Mouse (Mus musculus): ENCODE results near the gene Bhlha9.
A peak's percentile ranks its signal among the peaks of the same experiment; 100 is the strongest.

The Bhlha9 gene

DNA sequence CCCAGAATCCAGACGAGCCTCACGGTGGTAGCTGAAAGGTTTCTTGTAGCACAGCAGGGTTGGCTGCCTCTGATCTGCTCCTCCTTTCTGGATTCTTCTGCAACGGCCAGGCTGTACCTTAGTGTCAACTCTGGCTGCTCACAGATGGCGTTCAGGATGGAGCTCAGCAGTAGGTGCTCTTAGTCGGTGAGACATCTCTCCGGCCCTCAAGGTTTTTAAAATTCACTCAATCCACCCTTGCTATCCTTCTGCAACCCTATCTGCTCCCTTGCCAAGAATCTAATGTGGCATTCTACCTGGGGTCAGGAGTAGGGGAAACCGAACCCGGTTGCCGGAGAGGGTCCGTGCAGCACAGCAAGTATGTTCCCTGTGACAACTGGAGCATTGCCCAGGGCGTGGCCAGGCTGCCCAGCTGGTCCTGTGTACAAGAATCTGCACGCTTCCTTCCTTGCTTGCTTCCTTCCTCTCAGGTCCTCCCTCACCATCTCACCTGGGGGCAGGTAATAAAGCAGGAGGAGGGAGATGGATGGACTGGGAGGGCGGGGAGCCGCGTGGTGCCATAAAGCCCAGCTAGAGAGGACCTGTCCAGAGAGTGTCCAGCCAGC lies at the start of gene Bhlha9:
Gene Bhlha9 (plus strand): TSS at position 600 of the 605 bp plus-strand sequence.
- no peak for DNase-seq (ENCODE audit: low read depth, low spot score)

DNA sequence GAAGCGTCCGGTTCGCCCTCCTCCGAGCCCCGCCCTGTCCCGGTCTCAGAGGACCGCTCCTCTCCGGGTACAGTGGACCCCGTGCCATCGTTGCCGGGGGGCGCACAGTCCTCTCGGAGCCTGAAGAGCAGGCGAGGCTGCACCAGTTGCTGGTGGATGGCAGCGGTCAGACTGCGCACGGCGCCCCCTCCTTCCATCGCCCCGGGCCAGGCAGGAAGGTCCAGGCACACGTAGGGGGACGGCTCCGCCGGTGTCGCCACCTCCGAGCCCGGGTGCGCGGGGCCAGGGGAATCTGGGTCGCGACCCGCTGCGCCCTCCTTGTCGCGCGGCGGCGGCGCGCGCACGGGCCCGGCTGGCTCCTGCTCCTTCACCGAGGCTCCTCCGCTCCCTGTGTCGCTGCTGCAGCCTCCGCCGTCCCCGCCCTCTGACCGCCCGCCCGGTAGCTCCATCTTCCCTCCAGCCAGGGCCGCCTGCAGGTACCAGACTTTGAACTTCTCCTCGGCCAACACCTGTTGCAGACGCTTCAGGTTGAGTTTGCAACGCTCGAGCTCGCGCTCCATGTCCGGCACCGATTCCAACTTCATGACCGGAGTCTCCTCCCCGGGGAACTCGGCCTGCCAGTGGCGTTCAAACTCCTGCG lies 49.6 kb upstream of the Bhlha9 start:
- DNase-seq (ENCODE audit: low read depth, low spot score), result peak; percentile 50

DNA sequence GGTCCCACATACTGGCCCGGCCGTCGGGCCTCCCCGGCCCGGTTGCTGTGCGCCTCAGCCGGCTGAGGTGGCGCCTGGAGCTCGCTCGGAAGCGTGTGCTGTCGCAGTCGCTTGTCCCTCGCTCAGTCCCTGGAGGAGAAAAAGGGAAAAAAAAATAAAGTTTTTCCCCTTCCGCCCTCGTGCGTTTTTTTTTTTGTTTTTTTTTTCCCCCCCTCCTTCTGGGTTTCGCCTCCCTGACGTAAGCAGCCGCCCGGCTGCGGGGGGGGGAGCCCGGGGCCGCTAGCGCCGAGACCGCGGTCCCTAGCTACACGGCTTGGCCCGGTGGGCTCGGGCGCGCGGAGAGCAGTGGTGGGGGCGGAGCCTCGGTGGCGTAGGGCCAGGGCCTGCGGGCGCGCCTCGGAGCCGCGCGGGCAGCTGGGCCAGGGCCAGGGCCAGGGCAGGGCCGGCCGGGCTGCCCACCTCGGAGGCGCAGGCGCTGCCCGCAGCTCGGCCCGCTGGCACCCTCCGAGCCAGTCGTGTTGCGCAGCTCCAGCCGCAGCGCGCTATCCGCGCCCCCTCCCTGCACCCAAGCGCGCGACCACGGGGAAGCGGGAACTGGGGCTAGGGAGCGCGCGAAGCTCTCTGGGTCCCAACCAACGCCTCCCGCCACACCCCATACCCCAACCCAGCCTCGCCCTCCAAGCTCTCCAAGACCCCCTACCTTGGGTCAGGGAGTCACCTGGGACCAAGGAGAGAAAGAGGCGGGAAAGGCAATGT lies 48.9 kb upstream of the Bhlha9 start:
- DNase-seq (ENCODE audit: low read depth, low spot score), result peak; percentile 60

DNA sequence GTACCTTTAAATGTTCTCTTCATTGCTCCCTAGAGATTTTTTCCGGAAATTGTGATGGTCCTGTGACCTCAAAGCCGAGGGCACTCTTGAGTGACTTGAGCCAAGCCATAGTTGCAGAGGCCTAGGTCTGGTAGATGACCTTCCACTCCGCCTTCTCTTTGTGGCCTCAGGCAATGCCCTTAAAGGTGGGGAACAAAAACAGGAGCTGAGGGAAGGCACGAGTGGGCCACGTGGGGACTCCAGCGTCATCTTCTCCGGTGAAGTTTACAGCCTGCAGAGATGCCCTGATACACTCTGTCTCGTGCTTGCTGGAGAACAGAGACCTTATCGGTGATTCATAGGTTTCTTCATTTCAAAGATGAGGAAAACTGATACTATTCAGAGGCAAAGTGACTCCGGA lies 48.2 kb upstream of the Bhlha9 start:
- no peak for DNase-seq (ENCODE audit: low read depth, low spot score)

DNA sequence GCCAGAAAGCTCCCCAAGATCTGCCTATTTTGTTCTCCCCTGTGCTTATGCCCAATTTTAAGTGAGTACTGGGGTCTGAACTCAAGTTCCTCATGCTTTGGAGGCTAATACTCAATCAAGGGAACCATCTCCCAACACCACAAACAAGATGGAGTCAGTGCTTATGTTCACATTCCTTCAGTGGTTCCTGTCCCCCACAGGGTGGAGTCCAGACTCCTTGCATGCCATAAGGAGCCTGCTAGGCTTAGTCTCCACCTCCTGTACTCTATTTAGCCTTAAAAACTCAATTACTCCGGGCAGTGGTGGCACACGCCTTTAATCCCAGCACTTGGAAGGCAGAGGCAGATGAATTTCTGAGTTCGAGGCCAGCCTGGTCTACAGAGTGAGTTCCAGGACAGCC lies 47.4 kb upstream of the Bhlha9 start:
- DNase-seq (ENCODE audit: low read depth, low spot score), result no peak

DNA sequence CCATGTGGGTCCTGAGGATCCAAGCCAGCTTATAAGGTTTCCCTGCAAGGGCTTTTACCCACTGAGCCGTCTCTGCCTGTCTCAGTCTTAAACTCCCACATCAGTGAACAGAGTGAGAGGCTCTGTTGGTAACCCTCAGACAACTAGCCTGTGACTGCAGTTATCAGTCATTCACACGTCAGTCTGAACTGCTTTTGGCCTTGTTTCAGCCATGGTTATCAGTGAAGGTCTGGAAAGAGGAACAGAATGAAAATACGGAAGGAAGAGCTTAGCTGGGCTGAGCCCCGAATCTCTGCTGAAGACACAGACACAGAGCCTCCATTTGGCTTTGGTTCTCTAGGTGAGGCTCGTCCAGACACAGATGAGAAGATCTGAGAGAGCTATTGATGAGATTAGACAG lies 43.7 kb upstream of the Bhlha9 start:
- no peak for DNase-seq (ENCODE audit: low read depth, low spot score)

DNA sequence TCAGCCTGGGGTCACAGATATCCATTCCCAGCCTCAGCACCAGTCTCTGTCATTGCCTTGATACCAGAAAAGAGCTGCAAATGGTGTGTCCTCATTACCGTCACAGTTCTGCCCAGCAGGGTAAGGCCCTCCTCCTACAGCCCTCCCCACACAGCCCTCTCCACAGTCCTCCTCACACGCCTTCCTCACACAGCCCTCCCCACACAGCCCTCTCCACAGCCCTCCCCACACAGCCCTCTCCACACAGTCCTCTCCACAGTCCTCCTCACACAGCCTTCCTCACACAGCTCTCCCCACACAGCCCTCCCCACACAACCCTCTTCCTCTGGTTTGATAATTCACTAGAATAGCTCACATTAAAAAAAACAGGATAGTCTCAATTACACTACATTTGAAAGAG lies 42.2 kb upstream of the Bhlha9 start:
- no peak for DNase-seq (ENCODE audit: low read depth, low spot score)

DNA sequence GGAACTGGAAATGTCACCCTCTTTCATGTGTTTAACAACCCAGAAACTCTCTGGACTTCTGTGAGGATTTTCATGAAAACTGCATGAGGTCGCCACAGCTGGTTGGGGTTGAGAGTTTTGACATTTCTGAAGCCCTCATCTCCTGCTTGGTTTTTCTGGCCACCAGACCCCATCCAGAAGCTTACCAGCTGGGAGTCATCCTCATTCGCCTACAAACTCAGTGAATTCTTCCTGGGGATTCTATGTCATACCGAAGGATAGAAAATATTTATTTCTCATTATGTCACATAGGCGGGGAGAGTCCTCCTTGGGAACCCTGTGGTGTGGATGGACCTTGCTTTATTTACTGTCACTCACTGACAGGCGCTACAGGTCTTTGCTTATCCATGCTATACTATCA lies 41.8 kb upstream of the Bhlha9 start:
- DNase-seq (ENCODE audit: low read depth, low spot score), result no peak

DNA sequence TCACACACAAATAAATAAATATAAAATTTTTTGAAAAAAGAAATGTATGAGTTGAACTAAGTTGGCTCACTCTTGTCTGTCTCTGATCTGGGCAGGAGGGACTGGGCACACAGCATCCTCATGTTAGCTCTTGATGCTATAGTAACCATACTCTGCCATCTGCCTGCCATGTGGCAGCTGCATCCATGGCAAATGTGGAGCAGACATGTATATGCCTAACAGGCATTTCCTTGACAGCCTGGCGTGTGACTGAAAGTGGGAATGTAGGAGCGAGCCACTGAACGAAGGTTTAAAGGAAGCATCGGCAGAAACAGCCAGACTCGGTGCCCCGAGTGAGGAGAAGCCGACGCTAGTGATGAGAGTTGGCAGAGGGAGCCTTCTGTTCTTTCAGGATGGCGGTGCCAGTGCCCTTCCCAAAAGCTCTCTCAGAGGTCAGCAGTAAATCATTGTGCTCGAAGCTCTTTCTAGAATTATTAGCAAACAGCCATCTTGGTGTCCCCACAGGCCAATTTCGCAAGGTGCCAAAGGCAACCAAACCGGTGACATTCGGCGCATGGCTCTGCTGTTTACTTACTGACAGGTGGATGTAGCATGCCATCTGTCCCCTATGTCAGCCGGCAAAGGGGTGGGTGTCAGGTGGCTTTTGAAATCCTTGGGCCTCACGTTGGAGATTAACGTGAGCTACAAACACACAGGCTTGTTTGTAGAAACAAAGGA lies 32.8 kb upstream of the Bhlha9 start:
- DNase-seq (ENCODE audit: low read depth, low spot score), result no peak

DNA sequence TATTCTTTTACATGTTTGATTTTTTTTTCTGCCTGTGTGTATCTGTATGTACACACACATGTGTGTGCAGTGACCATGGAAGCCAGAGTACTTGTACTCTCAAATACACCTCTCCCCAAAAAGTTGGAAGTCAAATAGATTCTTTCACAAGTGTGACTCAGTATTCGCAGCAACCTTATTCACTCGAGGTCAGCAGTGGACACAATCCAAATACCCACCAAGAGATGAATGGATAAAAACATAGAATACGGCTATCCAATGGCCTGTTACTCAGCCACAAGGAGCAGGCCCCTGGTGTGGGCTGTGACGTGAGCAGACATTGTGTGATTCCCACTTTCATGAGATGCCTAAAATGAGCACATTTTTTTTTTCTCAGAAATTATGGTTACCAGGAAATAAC lies 32.0 kb upstream of the Bhlha9 start:
- DNase-seq (ENCODE audit: low read depth, low spot score), result no peak

DNA sequence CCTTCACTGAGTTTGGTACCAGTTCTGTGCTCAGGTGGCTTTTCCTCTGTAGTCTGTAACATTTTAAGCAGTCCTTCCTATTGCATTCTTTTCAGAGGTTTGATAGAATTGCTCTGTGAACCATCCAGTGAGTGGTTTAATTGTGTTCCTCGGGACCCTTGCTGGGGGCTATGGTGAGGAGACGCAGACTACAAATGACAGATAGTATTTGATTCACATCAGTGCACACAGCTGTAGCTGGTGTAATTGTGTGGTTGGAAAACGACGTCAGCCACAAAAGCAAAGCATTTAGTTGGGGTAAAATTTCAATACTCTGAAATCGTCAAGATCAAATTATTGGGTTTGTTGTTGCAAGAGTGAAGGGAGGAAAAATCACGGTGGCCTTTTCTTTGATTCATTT lies 28.0 kb upstream of the Bhlha9 start:
- no peak for DNase-seq (ENCODE audit: low read depth, low spot score)

DNA sequence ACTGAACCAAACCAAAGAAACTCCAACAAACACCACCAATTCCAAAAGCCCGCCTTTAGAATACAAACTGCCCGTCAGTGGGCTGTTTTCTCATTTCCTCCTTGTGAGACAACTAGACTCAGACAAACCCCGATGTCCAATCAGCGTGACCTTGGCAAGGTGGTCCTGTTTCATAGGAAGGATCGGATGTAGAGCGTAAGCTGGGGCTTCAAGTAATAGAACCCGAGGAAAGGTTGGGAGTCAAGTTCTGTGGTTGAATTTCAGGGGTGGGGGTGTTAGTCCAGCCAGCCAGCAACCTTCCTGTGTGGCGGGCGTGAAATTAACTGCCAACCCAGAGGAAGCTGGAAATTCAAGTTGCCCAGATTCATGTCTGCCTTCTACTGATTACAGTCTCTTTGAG lies 27.2 kb upstream of the Bhlha9 start:
- no peak for DNase-seq (ENCODE audit: low read depth, low spot score)

DNA sequence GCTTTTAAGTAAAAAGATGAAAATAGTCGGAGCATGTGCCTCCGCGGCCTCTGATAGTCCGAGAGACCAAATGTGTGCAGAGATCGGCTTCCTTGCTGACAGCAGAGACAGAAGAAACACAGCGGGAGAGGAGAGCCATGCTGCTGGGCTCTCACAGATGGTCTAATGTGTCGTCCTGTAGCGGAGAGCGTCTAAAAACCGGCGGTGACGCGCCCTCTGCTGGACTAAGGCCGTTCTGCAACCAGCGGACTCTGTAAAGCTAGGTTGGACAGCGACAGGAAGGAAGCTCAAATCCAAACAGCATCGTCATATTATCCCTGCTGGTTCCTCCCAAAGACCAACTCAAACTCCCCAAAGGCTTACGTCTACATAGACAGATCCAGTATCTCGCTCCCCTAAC lies 26.3 kb upstream of the Bhlha9 start:
- no peak for DNase-seq (ENCODE audit: low read depth, low spot score)

DNA sequence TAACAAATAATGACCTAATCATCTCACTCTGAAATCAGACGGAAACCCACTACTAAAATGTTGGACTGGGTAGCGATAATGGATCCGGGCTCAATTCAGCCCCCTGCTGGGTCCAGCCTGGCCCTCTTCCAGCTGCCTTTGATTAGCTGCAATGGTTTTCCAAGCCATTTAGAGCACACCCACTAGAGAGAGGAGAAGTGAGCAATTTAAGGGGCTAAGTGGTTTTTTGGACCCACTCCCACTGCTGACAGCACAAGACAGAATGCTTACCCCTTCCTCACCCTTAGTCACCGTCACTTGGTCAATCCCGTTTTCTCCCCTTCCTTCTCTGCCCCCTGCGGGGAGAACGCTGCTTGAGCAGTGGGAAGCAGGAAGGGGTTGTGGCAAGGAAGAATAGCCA lies 25.2 kb upstream of the Bhlha9 start:
- DNase-seq (ENCODE audit: low read depth, low spot score), result no peak

DNA sequence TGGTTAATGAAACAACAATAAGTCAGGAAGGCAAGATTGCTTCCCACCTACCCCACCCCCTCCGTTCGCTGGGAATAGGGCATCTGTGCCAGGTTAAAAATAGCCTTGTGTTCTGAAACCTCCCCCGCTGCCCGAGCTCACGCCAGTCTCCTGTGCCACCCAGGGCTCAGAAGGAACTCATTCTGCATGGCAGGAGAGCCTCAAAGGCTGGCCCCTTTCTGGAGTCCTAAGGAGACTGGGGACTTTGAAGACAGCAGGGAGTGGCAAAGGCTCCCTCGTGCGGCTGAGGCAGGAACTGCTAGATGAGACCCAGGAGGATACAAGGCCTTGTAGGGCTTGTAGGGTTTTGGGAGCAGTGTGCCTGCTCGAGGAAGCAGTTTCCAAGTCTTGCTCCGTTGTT lies 24.8 kb upstream of the Bhlha9 start:
- no peak for DNase-seq (ENCODE audit: low read depth, low spot score)

DNA sequence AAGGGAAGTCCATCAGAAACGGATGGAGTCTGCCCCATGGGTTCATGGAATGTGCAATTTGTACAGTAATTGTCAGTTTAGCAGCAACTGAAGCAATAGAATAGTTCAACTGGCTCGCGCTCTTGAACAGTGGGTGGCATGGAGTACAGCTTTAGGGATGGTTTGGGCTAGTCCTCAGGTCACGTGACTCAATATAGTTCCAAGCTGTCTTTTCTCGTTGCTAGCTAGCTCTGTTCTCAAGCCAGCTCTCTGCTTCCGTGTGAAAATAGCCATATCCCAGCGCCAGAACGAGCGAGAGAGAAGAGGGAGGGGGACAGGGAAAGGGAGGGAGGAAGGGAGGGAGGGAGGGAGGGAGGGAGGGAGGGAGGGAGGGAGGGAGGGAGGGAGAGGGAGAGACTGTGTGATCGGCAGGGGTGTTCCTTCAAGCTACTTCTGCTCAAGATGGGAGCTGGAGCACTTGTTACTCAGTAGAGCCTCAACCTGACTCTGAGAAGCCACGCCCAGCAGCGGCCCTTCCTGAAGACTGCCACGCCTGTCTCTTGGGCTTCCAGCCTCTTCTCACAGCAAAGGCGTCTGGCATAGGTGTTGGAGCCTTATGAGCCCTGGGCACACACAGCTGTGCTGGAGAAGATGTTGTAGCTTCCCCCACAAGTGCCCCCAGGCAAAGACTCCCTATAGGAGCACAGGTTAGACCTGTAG lies 21.3 kb upstream of the Bhlha9 start:
- no peak for DNase-seq (ENCODE audit: low read depth, low spot score)

DNA sequence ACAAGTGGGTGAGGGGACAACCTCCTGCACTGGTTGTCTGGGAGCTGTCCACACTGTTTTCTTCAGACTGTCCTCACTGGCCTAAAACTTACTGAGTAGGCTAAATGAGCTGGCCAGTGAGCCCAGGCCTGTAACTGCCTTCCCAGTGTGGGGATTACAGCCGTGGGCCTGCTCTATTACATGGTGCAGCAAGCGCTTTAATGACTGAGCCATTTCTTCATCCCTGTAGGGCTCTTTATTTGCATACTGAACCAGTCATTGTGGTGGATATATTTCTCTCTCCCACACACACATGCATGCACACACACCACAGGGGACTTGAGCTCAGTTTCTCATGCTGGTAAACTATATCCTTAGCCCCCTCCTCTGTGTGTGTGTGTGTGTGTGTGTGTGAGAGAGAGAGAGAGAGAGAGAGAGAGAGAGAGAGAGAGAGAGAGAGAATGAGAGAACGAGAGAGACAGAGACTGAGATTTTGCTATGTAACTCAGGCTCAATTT lies 19.4 kb upstream of the Bhlha9 start:
- DNase-seq (ENCODE audit: low read depth, low spot score), result no peak

DNA sequence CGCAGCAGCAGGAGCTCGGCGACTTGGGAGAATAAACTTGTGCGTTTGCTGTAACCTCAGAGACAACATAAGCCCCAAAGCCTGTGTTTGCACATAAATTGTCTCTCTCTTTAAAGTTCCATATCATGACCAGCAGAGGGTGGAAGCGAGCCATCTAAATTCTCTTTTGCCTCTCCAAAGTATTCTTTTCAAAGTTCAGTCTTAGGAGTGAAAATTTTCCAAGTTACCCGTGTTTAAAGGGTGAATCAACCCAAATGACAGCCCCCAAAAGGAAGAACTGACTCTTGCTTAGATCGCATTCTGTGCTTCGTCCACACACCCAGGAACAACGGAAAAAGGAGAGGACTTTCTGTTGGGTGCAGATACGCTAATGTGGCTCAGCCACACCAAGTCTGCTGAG lies 17.2 kb upstream of the Bhlha9 start:
- no peak for DNase-seq (ENCODE audit: low read depth, low spot score)

DNA sequence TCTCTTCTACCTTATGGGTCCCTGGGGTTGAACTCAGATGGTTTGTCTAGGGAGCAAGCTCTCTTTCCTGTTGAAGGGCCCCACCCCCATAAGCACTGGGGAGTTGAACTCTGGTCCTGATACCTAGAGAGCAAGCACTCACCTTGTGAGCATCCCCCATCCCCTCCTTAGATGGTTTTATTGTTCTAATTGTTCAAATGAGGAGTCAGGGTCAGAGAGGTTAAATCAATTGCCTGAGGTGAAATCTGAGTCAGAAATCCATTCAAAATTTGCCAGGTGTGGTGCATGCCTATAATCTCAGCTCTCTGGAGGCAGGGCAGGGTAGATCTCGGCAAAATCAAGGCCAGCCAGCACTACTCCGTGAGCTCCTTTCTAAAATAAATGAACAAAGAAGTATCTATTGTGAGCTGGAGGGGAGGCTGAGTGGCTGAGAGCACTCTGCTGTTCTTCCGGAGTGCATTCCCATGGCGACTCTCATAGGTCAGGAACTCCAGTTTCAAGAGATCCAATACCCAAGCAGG lies 14.8 kb upstream of the Bhlha9 start:
- DNase-seq (ENCODE audit: low read depth, low spot score), result no peak

DNA sequence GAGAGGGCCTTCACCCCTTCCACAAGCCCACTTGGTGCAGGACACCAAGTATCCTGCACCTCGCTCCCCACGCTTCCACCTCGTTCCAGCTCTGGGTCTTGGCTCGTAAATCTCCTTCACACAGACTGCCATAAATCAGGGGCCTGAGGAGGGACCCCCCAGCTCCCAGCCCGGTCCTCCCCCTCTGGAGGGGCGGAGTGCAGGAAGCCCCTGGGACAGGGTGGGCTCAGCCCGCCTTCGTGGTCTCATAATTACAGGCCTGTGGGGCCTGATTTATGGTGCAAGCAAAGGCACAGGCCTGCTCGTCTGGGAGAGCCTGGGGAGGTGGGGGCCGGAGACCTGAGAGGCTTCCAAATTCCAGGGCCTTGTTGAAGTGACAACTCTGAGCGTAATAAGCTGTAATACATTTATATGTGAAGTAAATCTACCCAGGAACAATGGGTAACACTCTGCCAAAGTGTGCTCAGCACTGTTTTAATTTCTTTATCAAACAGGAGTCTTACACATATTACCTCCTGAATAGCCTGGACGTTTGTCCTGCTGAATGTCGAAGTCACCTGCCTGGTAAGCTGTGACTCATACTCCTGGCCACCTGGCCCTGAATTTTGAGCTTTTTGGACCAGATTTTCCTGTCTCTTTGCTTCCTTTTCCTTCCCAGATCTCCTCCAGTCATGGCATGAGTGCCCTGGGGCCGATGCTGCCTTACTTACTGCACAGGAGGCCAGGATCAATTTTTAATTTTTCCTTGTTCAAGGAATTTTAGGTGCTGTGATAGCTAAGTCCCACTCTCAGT lies 12.9 kb upstream of the Bhlha9 start:
- DNase-seq (ENCODE audit: low read depth, low spot score), result no peak
